Mouse (Mus musculus) mature B cell (primary cell): Measurements from ENCODE around the gene Gstp3.

Experiments
- in situ Hi-C: fragments of 300-500 bp; cut with MboI; formaldehyde crosslinking; loops from 2 replicates; pipeline ENCODE4 v1.14.3; 2019

The Gstp3 gene

DNA sequence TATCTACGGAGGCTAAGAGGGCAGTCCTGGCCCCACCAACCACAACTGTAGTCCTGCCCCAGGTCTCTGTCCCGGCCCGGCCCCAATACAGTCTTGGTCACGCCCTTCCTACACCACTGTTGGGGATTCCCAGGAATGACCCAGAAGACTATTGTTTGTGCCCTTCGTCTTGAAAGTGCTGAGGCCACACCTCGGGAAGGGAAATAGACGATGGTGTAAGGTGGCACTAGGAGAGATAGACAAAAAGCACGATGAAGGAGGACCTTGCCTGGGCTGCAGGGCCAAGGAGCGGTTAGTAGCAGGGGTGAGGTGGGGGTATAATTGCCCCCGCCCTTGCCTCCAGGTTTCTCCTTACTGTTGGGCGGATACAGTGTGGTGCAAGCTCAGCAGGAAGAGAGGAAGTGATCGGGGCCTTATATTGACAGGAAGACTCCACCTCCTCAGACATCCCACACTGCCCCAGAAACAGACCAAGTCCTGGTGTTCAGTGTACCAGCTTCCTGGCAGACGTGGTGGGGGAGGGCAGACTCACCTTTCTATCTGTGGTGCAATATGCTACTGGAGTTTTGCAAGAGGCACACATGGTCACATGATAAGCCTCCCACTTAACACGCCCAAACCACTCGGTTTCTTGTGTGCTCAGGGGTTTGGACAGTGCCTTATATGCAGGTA is at the start of gene Gstp3:
Gstp3 (minus strand) TSS at position 501 of the 672 bp plus-strand sequence.
- in situ Hi-C loops = no loop called here

GRCm38 (mm10) chr19:4108535-4108934 is 49.2 kb upstream of the Gstp3 start:
- in situ Hi-C loops = no loop called here

DNA sequence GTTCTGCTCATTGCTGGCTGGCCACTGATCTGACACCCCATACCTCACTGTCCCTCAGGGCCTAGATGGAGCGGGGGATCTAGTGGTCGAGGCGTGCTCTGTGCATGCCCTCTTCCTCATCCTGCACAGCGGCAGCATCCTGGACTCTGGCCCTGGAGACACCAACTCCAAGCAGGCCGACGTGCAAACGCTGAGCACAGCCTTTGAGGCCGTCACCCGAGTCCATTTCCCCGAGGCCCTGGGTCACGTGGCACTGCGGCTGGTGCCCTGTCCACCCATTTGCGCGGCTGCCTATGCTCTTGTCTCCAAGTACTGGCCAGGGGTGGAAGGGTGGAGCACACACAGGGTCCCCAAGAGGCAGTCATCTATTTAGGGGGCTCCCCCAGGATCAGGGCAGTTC is 47.3 kb upstream of the Gstp3 start:
- in situ Hi-C loops = no loop called here

GRCm38 (mm10) chr19:4104675-4105194 is 45.4 kb upstream of the Gstp3 start:
- in situ Hi-C loops = no loop called here

- in situ Hi-C loops = no loop called here
Measured at GRCm38 (mm10) chr19:4103792-4104191, 44.4 kb upstream of the Gstp3 start.

DNA sequence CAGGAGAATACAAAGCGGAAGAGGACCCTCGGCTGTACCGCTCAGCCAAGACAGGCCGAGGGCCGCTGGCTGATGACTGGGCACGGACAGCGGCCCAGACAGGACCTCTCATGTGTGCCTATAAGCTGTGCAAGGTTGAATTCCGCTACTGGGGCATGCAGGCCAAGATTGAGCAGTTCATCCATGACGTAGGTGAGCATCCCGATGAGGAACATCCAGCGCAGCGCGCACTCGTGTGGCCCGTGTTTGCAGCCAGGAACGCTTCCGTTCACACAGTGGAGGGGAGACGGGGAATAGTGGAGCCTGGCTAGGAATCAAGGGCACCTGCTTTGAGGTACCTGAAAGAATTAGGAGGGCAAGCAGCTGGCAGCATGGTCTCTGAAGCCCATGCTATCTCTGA is 43.9 kb upstream of the Gstp3 start:
- in situ Hi-C loops = no loop called here

DNA sequence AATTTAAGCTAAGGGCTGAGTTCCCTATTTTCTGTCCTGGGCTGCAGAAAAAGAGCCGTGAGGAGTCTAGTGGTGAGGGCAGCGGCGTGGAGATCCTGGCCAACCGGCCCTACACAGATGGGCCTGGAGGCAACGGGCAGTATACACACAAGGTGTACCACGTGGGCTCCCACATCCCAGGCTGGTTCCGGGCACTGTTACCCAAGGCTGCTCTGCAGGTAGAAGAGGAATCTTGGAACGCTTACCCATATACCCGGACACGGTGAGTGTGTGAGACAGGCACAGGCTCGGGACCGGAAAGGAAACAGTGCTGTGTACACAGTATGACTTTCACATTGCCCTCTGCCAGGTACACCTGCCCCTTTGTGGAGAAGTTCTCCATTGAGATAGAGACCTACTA is 43.3 kb upstream of the Gstp3 start:
- in situ Hi-C loops = no loop called here

GRCm38 (mm10) chr19:4102049-4102448 is 42.7 kb upstream of the Gstp3 start:
- in situ Hi-C loops = no loop called here

DNA sequence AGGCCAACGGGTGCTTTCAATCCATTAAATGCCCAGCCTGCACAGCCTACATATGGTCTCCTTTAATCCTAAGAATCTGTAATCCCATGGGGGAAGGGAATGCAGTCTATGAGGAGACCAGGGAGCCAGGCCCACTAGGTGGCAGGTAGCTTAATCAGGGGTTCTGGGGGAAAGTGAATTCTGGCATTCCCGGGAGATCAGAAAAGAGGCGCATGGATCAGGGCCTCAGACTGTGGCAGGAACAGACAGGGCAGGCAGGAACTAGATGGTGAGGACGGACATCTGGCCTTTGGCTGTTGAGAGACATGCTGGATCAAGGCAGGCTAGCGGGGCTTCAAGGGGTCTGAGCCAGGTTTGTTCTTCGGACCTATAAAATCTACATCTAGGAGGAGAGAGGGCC is 42.1 kb upstream of the Gstp3 start:
- in situ Hi-C loops = no loop called here

GRCm38 (mm10) chr19:4100718-4101261 is 41.4 kb upstream of the Gstp3 start:
- in situ Hi-C loops = no loop called here

DNA sequence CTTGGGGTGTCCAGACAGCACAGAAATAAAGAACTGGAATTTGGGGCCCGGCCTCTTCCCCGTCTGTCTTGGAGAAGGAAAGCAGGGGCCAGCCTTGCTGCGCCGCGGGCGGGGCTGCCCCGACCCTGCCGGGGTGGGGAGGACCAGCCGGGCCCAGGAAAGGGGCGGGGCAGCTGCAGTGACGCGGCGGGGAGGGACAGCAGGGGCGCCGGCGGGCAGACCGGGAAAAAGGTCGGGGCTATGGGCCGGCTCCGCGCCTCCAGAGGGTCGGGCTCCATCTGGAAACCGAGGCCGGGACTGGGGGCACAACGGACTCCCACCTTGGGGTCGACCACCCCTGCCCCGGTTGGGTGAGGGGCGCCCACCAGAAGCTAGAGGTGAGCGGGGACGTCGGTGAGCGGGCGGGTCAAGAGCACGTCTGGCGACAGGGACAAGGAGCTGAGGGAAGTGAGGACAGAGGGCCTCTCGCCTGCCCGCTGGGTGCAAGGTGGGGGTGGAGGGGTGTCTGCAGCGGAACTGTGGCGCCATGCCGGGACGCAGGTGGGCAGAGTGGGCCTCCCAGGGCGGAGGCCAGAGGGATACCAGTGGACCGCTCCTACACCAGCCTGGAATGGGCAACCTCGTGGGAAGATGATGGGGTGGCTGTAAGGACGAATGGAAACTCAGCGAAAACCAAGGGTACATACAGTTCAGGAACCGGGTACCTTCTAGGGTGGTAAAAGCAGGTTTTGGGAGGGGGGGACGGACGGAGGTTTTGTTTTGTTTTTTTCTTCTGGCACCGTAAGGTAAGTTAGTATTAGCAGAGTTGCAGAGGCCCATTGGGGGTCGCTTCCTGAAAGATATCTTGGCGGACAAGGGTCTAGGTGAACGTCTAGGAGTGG is 40.7 kb upstream of the Gstp3 start, which contains the start of gene Pitpnm1:
Pitpnm1 (plus strand) TSS at position 162 of the 881 bp plus-strand sequence.
- in situ Hi-C loops = no loop called here

- in situ Hi-C loops = no loop called here
Measured at GRCm38 (mm10) chr19:4099056-4099455, 39.7 kb upstream of the Gstp3 start.

- in situ Hi-C loops = no loop called here
Measured at GRCm38 (mm10) chr19:4098426-4098825, 39.1 kb upstream of the Gstp3 start.

DNA sequence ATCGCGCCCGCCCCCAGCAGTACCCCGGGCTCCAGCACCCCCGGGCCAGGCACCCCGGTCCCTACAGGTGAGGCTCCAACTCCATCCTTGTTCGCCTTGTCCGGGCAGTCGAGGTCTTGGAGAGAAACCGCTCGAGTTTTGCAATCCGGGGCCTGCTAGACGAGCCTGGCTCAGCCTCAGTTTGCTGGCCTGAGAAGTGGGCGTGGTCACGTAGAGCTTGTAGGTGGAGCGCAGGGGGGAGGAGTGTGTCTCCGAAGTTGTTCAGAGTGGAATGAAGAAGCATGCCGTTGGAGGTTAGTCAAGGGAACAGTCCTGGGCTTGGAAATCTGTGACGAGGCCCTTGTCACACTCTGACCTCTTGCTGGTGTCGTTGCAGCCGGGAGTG is 38.1 kb upstream of the Gstp3 start:
- in situ Hi-C loops = no loop called here

DNA sequence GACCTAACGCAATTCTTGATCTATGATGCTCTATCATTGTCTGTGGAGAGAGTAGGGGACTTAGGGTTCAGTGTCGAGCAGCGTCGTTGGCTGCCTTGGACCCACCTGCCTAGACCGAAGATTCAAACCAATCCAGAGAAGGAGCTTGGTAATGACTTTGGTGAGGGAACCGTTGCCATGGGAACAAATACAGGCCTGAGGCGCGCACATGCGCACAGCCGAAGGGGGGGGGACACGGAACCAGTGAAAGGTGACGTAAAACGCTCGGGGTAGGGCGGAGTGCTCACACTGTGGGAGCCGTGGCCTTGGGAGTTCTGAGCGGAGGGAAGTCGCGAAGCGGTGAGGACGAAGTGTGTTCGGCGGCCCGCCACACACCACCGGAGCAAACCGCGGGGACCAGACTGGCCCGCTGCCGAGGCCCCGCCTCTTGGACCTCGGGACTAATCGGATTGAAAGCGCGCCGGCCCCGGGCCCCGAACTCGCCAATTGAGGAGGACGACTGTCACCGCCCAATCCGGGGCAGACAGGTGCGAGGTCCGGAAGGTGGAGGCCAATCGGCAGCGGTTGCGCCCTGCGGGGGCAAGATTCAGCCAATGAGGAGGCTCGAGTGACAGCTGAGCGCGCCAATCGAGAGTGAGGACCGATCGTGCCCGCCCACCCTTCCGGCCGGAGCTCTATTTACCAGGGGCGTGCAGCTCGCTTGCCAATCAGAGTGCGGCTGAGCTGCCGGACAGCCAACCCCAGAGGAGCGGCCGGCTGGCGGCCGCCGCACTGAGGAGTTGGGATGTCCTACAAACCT is 37.5 kb upstream of the Gstp3 start, which contains the start of gene Cdk2ap2:
Cdk2ap2 (plus strand) TSS at position 541 of the 799 bp plus-strand sequence.
- in situ Hi-C loops = no loop called here

DNA sequence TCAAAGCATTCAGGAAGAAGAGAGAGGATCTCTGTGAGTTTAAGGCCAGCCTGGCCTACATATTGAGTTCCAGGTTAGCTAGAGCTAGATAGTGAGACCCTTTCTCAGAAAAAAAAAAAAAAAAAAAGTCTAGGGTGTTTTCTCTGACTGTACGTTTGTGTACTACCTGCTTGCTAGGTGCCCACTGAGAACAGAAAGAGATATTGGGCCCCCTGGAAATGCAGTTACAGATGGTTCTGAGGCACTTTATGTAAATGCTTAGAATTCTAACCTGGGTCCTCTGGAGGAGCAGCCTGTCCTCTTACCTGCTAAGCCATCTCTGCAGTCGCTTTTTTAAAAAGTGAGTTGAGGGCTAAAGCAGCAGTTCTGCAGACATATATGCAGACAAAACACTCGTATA is 36.4 kb upstream of the Gstp3 start:
- in situ Hi-C loops = no loop called here

GRCm38 (mm10) chr19:4094774-4095303 is 35.5 kb upstream of the Gstp3 start:
- in situ Hi-C loops = no loop called here

DNA sequence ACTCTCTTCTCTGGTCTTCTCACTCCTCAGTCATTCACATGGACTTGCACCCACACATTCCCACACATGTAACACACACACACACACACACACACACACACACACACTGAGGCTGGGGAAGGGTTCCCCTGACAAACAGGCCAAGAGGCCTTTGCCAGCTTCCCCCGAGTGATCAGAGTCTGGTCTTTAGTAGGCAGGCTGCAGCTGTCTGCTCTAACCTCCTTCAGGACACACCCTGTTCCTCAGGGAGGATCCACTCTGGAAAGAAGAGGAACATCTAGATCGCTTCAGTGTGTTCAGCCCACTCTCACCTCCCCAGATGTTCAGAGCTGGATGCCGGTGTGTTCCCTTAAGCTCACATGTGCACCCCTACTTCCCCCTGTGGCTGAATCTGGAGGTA is 35.0 kb upstream of the Gstp3 start:
- in situ Hi-C loops = no loop called here

DNA sequence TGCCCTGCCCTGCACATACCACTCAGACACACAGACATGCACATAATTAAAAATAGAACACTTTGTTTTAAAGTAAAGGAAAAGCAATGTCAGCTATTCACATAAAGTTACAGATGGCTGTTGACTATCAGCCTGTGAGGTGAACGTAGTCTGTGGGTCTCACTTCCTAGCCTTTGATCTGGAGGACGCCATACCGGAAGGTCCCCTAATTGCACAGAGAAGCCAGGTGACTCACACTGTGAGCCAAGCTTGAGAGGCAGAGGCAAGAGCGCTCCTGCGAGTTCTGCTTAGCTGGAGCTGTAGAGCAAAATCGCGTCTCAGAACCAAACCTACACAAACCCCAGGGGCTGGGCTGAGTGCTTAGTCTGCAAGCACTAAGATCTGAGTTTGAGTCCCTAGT is 34.4 kb upstream of the Gstp3 start:
- in situ Hi-C loops = no loop called here

GRCm38 (mm10) chr19:4092750-4093149 is 33.4 kb upstream of the Gstp3 start:
- in situ Hi-C loops = no loop called here

DNA sequence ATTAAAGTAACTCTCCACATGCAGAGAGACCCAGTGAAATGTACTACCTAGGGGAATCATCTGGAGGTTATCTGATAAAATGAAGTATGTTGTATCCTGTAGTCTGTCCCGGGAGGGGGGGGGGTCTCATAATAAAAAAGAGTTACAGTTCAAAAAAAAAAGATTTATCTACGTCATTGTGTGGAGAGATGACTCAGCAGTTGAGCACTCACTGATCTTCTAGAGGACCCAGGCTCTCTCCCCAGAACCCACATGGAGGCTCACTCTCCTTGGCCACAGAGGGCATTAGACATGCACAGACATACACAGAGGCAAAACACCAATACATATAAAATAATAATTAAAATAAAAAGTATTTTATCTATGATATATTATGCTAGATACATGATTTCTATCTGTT is 32.0 kb upstream of the Gstp3 start:
- in situ Hi-C loops = no loop called here

DNA sequence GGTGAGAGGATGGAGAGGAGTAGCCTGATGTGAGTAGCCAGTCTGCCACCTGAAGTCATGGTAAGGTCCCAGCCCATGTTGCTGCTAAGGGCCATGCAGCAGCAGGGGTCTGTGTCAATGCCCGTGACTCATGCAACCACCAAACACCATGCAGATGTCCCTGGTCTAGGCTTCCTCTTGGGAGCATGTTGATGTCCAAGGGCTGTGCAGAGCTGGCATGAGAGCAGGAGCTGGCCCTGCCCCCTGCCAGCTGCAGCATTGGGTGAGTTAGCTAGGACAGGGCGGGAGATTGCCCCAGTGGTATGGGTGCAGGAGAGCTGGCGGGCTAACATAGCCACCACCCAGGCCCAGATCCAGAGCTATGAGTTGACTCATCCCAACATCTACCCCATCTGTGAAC is 31.1 kb upstream of the Gstp3 start:
- in situ Hi-C loops = no loop called here
